Mouse (Mus musculus) adrenal gland, postnatal 0 days (tissue): ENCODE measurements around the gene Ghr. TPM values are rescaled to one million over a fixed set of nuclear protein-coding genes. Genes with fewer than 3 reads are reported as not detected.

Experiments
- polyA plus RNA-seq: library from polyadenylated mRNA; unstranded; fragments of >200 nt; fragmentation: Nextera tagmentation; extraction: Ambion mirVana; gene quantifications from 2 replicates; pipeline ENCODE4 v1.2.1, GENCODE M21; 2015

The Ghr gene
- 26.3 and 27.5 TPM in 2 replicates for polyA plus RNA-seq

DNA sequence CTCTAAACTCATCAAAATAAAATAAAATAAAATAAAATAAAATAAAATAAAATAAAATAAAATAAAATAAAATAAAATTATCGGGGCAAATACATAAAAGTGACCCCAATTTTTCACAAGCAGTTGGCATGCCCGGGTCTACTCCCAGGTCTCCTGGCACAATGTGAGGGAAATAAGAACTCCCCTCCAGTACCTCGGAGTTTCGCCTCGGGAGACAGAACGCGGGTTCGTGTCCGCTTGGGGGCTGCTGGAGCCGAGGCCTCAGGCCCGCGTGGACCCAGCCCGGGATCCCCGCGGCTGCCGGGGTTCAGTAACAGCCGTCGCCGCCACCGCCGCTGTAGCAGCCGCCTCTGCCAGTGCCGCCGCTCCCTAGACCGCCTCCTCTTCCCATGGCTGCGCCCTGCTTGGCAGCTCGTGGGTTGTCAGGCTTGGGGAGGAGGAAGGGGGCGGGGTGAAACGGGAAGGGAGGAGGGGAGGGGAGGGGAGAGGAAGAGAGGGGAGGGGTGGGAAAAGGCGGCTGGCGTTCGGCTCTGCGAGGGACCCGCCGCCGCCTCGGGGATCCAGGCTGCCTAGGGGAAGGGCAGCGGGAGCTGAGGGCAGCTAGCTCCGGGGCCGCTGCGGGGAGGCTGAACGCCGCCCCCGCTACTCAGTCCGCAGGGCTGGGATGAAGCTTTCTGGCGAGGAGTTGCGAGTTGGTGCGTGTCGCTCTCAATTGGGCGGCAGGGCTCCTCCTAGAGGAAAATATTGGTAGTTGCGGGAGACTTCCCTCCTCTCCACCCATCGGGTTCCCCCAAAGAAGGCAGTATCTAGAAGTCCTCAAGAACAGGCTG, at the start of gene Ghr:
TSS of gene Ghr (minus strand) at position 686 of the 830 bp plus-strand sequence.

DNA sequence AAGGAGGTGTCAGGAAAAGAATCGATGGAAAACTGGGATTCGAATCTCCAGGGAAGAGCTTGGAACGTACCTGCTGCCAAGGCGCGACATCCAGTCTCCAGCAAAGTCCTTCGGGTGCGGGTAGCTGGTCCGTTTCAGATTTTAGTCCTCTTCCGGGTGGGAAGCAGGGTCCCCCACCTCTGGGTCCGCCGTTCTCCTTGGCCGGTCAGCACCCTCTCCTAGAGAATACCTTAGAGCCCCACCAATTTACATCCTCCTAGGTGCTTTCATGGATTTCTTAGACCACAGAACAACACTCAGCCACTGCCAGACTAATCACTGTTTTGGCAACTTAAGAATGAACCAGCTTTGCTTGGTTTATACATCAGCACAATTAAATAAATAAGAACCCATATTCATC, 279.9 kb downstream of the Ghr start, which contains the start of gene Ccdc152:
TSS of gene Ccdc152 (minus strand) at position 101 of the 400 bp plus-strand sequence.

DNA sequence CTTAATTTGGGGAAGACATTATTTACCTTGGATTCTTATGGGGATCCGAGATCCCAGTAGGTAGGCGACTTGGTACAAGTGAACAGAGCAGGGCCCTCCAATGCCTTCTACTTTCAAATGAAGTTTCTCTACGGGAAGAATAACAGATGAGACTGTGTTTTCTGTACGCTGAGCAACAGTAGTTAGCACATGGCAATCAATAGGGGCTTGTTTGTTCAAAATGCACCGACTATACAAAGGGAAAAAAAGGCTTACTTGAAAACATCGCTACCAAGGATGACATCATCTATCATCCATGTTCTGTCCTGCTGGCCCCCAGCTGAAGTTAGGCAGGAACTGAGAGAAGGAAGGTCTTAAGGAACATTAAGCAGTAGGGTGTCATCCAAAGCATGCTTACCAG, 315.0 kb downstream of the Ghr start, which contains the start of gene Selenop:
TSS of gene Selenop (plus strand) at position 301 of the 400 bp plus-strand sequence.

